Mouse (Mus musculus): ENCODE measurements around the gene Fzr1. TPM values are rescaled to one million over a fixed set of nuclear protein-coding genes. Genes with fewer than 3 reads are reported as not detected.

The Fzr1 gene
- polyA plus RNA-seq, 1 experiment from 2014 or later: 117 TPM

- H3K4me1 ChIP-seq: peaks cover 37% of the 10 kb centered on the region
- WGBS: 18% methylated on average over 12 of the region's 12 CpGs
- 0 out of 2 replicates have a peak, but pooled peaks have one; percentile 11 for ATAC-seq
- no peak within 1 kb of the TSS for H3K27ac ChIP-seq
- peaks cover 48% of the 10 kb centered on the region for H3K36me3 ChIP-seq (ENCODE audit: poor library complexity, severe bottlenecking)
- peak within 1 kb of the TSS; percentile 62 for H3K4me2 ChIP-seq
- peaks cover 34% of the 10 kb centered on the region for H3K27me3 ChIP-seq
- peak within 1 kb of the TSS; percentile 32 for H3K4me3 ChIP-seq
- no peaks in the 10 kb centered on the region for H3K9me3 ChIP-seq (replicated peaks)
- H3K9ac ChIP-seq: peak within 1 kb of the TSS; percentile 57
These were observed 12.4 kb downstream of the Fzr1 start, which contains the start of gene 4930404N11Rik for GRCm38 (mm10) chr10:81365672-81366476. TSS of gene 4930404N11Rik (minus strand) at chr10:81365816.

DNA sequence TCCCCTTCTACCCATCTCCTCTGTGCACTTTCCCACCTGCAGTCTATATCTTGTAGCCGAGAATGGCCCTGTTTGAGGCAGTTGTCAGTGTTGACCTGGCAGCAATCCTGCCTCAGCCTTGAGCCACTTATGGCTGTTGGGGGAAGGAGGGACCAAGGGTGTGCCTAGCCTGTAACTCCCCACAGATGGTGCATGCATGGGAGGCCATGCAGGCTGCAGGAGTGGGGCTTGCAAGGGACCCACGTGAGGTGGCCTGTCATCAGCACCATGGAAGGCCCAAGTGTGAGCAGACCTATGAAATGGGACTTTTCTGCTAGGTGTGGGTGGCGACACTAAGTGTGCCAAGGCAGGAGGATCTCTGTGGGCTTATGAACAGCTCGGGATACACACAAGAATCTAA is 13.2 kb downstream of the Fzr1 start:
- 31% methylated on average over 4 of the region's 4 CpGs for WGBS
- Histone ChIP-seq H3K36me3 (ENCODE audit: poor library complexity, severe bottlenecking) (peaks cover 43% of the 10 kb centered on the region), H3K27ac (no peak overlapping the region), H3K9me3 (replicated peaks) (no peaks in the 10 kb centered on the region), H3K27me3 (peaks cover 34% of the 10 kb centered on the region), H3K9ac (0 out of 2 replicates have a peak overlapping the region, but pooled peaks have one; percentile 57), H3K4me1 (peaks cover 37% of the 10 kb centered on the region), H3K4me2 (no peak overlapping the region), H3K4me3 (peak overlapping the region; percentile 32; the same call in 1 of the 2 replicates)
- 0 out of 2 replicates have a peak, but pooled peaks have one; percentile 5 for ATAC-seq

DNA sequence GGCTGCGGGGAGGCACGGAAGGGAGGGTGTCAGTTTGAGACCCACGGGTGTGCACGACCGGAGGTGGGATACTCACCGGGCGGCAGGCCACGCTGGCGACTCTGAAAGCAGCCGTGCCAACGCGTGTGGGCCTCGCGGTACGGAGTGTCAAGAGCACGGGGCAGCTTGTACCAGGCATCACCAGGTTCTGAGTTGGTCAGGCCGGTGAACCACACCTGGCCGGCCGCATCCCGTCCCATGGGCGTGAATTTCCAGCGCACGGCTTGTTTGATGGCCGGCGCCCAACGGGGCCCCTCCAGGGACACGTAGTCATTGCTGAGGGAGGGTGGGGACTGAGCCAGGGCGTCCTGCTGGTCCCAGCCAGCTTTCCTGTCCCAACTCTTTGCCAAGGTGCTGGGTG is 13.7 kb downstream of the Fzr1 start:
- Histone ChIP-seq H3K4me1 (peaks cover 37% of the 10 kb centered on the region), H3K4me2 (peak overlapping the region; percentile 62), H3K27me3 (peaks cover 34% of the 10 kb centered on the region), H3K27ac (no peak overlapping the region), H3K4me3 (peak overlapping the region; percentile 32), H3K9ac (peak overlapping the region; percentile 57), H3K36me3 (ENCODE audit: poor library complexity, severe bottlenecking) (peaks cover 40% of the 10 kb centered on the region), H3K9me3 (replicated peaks) (no peaks in the 10 kb centered on the region)
- ATAC-seq: peak; percentile 7; the same call in 1 of the 2 replicates
- 8% methylated on average over 28 of the region's 28 CpGs for WGBS

- Histone ChIP-seq H3K4me2 (peak overlapping the region; percentile 62), H3K9ac (peak overlapping the region; percentile 57), H3K27me3 (peaks cover 34% of the 10 kb centered on the region), H3K36me3 (ENCODE audit: poor library complexity, severe bottlenecking) (peaks cover 30% of the 10 kb centered on the region), H3K4me1 (peaks cover 42% of the 10 kb centered on the region), H3K4me3 (peak overlapping the region; percentile 32), H3K27ac (no peak overlapping the region), H3K9me3 (replicated peaks) (no peaks in the 10 kb centered on the region)
- WGBS: 9% methylated on average over 52 of the region's 54 CpGs
- no peak for ATAC-seq
These were observed 14.6 kb downstream of the Fzr1 start for GRCm38 (mm10) chr10:81363436-81364346.

GRCm38 (mm10) chr10:81362336-81362949 is 15.9 kb downstream of the Fzr1 start:
- no peaks in the 10 kb centered on the region for H3K9me3 ChIP-seq (replicated peaks)
- 77% methylated on average over 12 of the region's 12 CpGs for whole genome bisulfite sequencing
- H3K27ac ChIP-seq: no peak overlapping the region
- no peak overlapping the region for H3K4me2 ChIP-seq
- ATAC-seq: no peak
- H3K9ac ChIP-seq: no peak overlapping the region
- H3K4me3 ChIP-seq: no peak overlapping the region
- peaks cover 34% of the 10 kb centered on the region for H3K27me3 ChIP-seq
- H3K4me1 ChIP-seq: peaks cover 54% of the 10 kb centered on the region
- peaks cover 18% of the 10 kb centered on the region for H3K36me3 ChIP-seq (ENCODE audit: poor library complexity, severe bottlenecking)

- Histone ChIP-seq H3K27me3 (peaks cover 31% of the 10 kb centered on the region), H3K9me3 (replicated peaks) (no peaks in the 10 kb centered on the region), H3K36me3 (ENCODE audit: poor library complexity, severe bottlenecking) (peaks cover 4% of the 10 kb centered on the region; the same call in 1 of the 2 replicates), H3K27ac (no peak overlapping the region), H3K4me3 (no peak overlapping the region), H3K4me1 (peaks cover 50% of the 10 kb centered on the region), H3K9ac (peak overlapping the region; percentile 26; the same call in 1 of the 2 replicates), H3K4me2 (no peak overlapping the region)
- ATAC-seq: no peak
- WGBS: 76% methylated on average over 8 of the region's 8 CpGs
These were observed 17.6 kb downstream of the Fzr1 start for GRCm38 (mm10) chr10:81360721-81361120.

DNA sequence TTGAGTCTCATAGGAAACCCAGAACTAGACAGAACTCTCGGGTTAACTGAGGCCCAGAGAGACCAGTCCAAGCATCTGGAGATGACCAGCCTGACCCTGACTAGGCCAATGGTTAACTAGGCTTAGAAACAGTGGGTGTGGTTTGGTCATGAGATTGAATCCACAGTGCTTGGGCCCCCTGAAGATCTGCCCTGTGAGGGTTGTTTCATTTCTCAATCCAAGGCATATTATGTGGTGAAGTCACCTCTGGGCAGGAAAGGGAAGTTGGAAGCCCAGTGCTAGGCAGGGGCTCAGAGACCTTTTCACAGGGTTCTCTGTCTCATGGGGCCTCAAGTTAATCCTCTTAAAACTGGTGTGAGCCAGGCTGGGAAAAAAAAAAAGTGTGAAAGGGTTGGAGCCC is 19.5 kb downstream of the Fzr1 start:
- Histone ChIP-seq H3K27me3 (peaks cover 12% of the 10 kb centered on the region), H3K4me3 (no peak overlapping the region), H3K4me1 (peaks cover 31% of the 10 kb centered on the region), H3K27ac (no peak overlapping the region), H3K9me3 (replicated peaks) (no peaks in the 10 kb centered on the region), H3K36me3 (ENCODE audit: poor library complexity, severe bottlenecking) (peaks cover 4% of the 10 kb centered on the region; the same call in 1 of the 2 replicates), H3K9ac (0 out of 2 replicates have a peak overlapping the region, but pooled peaks have one; percentile 4), H3K4me2 (peak overlapping the region; percentile 98)
- ATAC-seq: no peak
- 58% methylated on average over 1 of the region's 1 CpGs for WGBS

- Histone ChIP-seq H3K4me3 (peak overlapping the region; percentile 75), H3K9ac (peak overlapping the region; percentile 84), H3K9me3 (replicated peaks) (no peaks in the 10 kb centered on the region), H3K4me2 (peak overlapping the region; percentile 98), H3K4me1 (peaks cover 25% of the 10 kb centered on the region), H3K36me3 (ENCODE audit: poor library complexity, severe bottlenecking) (peaks cover 4% of the 10 kb centered on the region; the same call in 1 of the 2 replicates), H3K27me3 (peaks cover 6% of the 10 kb centered on the region), H3K27ac (no peak overlapping the region)
- WGBS: 39% methylated on average over 4 of the region's 4 CpGs
- ATAC-seq: no peak
These were observed 20.1 kb downstream of the Fzr1 start for GRCm38 (mm10) chr10:81358209-81358608.

DNA sequence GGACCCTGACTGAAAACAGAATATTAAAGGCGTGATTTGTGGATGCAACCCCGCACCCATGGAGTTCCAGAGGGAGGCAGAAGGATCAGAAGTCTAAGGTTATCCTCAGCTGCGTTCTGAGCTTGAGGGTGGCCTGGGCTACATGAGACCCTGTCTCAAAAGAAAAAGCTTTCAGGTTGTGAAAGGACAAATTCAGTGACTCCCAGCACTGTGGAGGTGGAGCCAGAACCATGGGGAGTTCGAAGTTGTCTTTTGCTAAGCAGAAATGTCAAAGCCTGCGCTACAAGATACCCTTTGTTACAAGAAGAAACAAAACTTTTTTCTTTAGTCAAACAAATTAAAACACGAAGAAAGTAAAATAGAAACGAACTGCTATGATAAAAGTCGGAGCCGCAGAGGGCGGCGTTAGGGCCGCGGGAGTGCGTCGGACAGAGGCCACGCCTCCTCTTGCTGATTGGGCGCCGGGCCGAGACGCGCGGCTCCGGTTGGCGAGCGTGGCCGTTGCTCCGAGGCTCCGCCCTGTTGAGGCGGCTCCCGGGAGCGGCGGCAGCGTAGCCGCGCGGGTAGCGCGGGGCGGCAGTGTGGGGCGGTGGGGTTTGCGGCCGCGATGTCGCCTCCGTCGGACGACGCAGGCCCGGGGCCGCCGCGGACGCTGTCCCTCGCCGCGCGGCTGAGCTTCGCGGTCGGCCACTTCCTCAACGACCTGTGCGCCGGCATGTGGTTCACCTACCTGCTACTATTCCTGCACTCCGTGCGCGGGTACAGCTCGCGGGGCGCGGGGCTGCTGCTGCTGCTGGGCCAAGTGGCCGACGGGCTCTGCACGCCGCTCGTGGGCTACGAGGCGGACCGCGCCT is 21.1 kb downstream of the Fzr1 start, which contains the start of gene Mfsd12:
TSS of gene Mfsd12 (plus strand) at position 501 of the 854 bp plus-strand sequence.
- H3K9me3 ChIP-seq (replicated peaks): no peaks in the 10 kb centered on the region
- peaks cover 23% of the 10 kb centered on the region for H3K4me1 ChIP-seq
- no peak within 1 kb of the TSS for H3K27ac ChIP-seq
- H3K9ac ChIP-seq: peak within 1 kb of the TSS; percentile 84
- 3% methylated on average over 59 of the region's 79 CpGs for WGBS
- ATAC-seq: peak; percentile 94
- peak within 1 kb of the TSS; percentile 98 for H3K4me2 ChIP-seq
- H3K36me3 ChIP-seq (ENCODE audit: poor library complexity, severe bottlenecking): peaks cover 4% of the 10 kb centered on the region; the same call in 1 of the 2 replicates
- H3K27me3 ChIP-seq: no peaks in the 10 kb centered on the region
- peak within 1 kb of the TSS; percentile 75 for H3K4me3 ChIP-seq

- ATAC-seq: no peak
- Histone ChIP-seq H3K27me3 (no peaks in the 10 kb centered on the region), H3K4me2 (peak overlapping the region; percentile 98), H3K4me1 (peaks cover 23% of the 10 kb centered on the region), H3K27ac (no peak overlapping the region), H3K36me3 (ENCODE audit: poor library complexity, severe bottlenecking) (peaks cover 4% of the 10 kb centered on the region; the same call in 1 of the 2 replicates), H3K9ac (no peak overlapping the region), H3K9me3 (replicated peaks) (no peaks in the 10 kb centered on the region), H3K4me3 (no peak overlapping the region)
- WGBS: 53% methylated on average over 12 of the region's 12 CpGs
These were observed 21.8 kb downstream of the Fzr1 start for GRCm38 (mm10) chr10:81356352-81356990.
